Mouse (Mus musculus): ENCODE measurements at regions not wholly inside any gene's neighbourhood (a gene's known extent, or its start where the extent isn't known, plus 50 kb on each side); places are given as distances from the start of the nearest gene placed in this dataset.

DNA sequence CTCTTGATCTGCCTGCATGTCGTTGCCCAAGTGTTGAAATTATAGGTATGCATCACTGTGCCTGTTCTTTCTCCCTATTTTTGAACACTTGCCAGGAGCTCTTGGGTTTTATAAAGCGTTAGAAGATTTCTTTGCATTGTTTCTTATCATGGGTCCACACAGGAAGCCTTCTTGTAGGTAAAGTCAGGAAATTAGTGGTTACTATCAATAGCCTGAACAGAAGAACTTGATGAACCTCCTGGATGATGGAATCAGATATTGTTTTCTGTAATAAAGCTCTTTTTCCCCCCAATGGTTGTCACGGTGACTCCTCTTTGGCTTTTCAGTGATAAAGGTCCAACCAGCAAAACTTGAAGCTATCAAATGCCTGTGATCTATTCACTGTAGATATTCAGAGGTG, 1706.0 kb upstream of the Gm7489 start:
- TF ChIP-seq CTCF (conservative IDR thresholded peaks at IDR 0.05; ENCODE audit: low read length) (no peak), POU5F1 (IDR thresholded peaks at IDR 0.05; ENCODE audit: borderline replicate concordance, low read length) (no peak), NANOG (IDR thresholded peaks at IDR 0.05; ENCODE audit: borderline replicate concordance, low read length) (no peak)

Measured in E14TG2a.4 (cell line).